In genomic region chr14:60639195-60639594, GRCm38 (mm10) we compare ENCODE assay signal across 10 mouse cellular contexts.
"Had no signal": no experiment of that assay in that cellular context is flagged by ENCODE, and none has a peak within 500 bp of the region (broad histone marks: within the 10 kb centered on the region; RNA-seq: fewer than 3 reads in every experiment).

No protein-coding gene starts in this region.

- H3K9me3 ChIP-seq: limb, embryonic 13.5 days; midbrain, embryonic 12.5 days; neural tube, embryonic 15.5 days had no signal

- H3K4me2 ChIP-seq: limb, embryonic 13.5 days had no signal

- H3K4me3 ChIP-seq: limb, embryonic 13.5 days; midbrain, embryonic 12.5 days; myocyte; neural tube, embryonic 15.5 days had no signal

- DNase-seq: kidney, postnatal 14 days; left cerebral cortex, postnatal 4 days; lung, adult 18-20 months; right cerebral cortex, adult 18-20 months; right cerebral cortex, postnatal 25 days; thymus, postnatal 36 days had no signal

- H3K36me3 ChIP-seq: limb, embryonic 13.5 days; neural tube, embryonic 15.5 days had no signal

- H3K27me3 ChIP-seq: midbrain, embryonic 12.5 days; neural tube, embryonic 15.5 days had no signal

- H3K27ac ChIP-seq: limb, embryonic 13.5 days; midbrain, embryonic 12.5 days; neural tube, embryonic 15.5 days had no signal

- H3K9ac ChIP-seq: limb, embryonic 13.5 days; midbrain, embryonic 12.5 days; neural tube, embryonic 15.5 days had no signal
